Mouse (Mus musculus) thymus, postnatal 0 days (tissue): Measurements from ENCODE around the gene Lypd6b. TPM values are rescaled to one million over a fixed set of nuclear protein-coding genes. Genes with fewer than 3 reads are reported as not detected.

Source experiments
- DNase-seq: peaks from one replicate; pipeline ENCODE4 v3.0.0-alpha.2; 2015; ENCODE audit warnings: low spot score
- polyA plus RNA-seq: library from polyadenylated mRNA; unstranded; fragments of >200 nt; fragmentation: Nextera tagmentation; extraction: Ambion mirVana; gene quantifications from 2 replicates; pipeline ENCODE4 v1.2.1, GENCODE M21; 2015

Lypd6b gene
- 12.8 and 14.3 TPM in 2 replicates for polyA plus RNA-seq

GRCm38 (mm10) chr2:49787376-49788050 lies at the start of gene Lypd6b:
Lypd6b (plus strand) TSS chr2:49787688.
- DNase-seq = no peak

- DNase-seq = no peak
Measured at GRCm38 (mm10) chr2:49739046-49739445, 48.4 kb upstream of the Lypd6b start.

- no peak for DNase-seq
Measured at GRCm38 (mm10) chr2:49741026-49741425, 46.5 kb upstream of the Lypd6b start.

- DNase-seq = peak; percentile 78
Measured at GRCm38 (mm10) chr2:49741895-49742734, 45.4 kb upstream of the Lypd6b start.

GRCm38 (mm10) chr2:49742919-49743318 lies 44.6 kb upstream of the Lypd6b start:
- DNase-seq = no peak

GRCm38 (mm10) chr2:49743775-49744174 lies 43.7 kb upstream of the Lypd6b start:
- no peak for DNase-seq

- DNase-seq = no peak
Measured at GRCm38 (mm10) chr2:49744251-49745093, 43.0 kb upstream of the Lypd6b start.

GRCm38 (mm10) chr2:49745094-49745781 lies 42.2 kb upstream of the Lypd6b start:
- no peak for DNase-seq

GRCm38 (mm10) chr2:49746947-49747346 lies 40.5 kb upstream of the Lypd6b start:
- no peak for DNase-seq

- DNase-seq = no peak
Measured at GRCm38 (mm10) chr2:49747670-49748069, 39.8 kb upstream of the Lypd6b start.

- DNase-seq = peak; percentile 67
Measured at GRCm38 (mm10) chr2:49748628-49749342, 38.7 kb upstream of the Lypd6b start.

GRCm38 (mm10) chr2:49749730-49750576 lies 37.5 kb upstream of the Lypd6b start:
- DNase-seq = no peak

- DNase-seq = no peak
Measured at GRCm38 (mm10) chr2:49751544-49752210, 35.8 kb upstream of the Lypd6b start.

- DNase-seq = no peak
Measured at GRCm38 (mm10) chr2:49752211-49752607, 35.3 kb upstream of the Lypd6b start.

GRCm38 (mm10) chr2:49753062-49753461 lies 34.4 kb upstream of the Lypd6b start:
- DNase-seq = no peak

- DNase-seq = peak; percentile 26
Measured at GRCm38 (mm10) chr2:49755054-49755453, 32.4 kb upstream of the Lypd6b start.

GRCm38 (mm10) chr2:49757616-49758015 lies 29.9 kb upstream of the Lypd6b start:
- no peak for DNase-seq

- peak; percentile 83 for DNase-seq
Measured at GRCm38 (mm10) chr2:49764331-49764946, 23.0 kb upstream of the Lypd6b start.
